Mouse (Mus musculus) liver, embryonic 14.5 days (tissue): Measurements from ENCODE around the gene Serinc3.

ENCODE experiments used
- CTCF ChIP-seq: IDR thresholded peaks from 2 replicates; pipeline ENCODE4 v1.5.1; 2016; ENCODE audit warnings: antibody characterized with exemption, low read depth, control low read depth
- EP300 ChIP-seq: IDR thresholded peaks from 2 replicates; pipeline ENCODE4 v1.6.1; 2016; ENCODE audit warnings: antibody characterized with exemption, low read depth

DNA sequence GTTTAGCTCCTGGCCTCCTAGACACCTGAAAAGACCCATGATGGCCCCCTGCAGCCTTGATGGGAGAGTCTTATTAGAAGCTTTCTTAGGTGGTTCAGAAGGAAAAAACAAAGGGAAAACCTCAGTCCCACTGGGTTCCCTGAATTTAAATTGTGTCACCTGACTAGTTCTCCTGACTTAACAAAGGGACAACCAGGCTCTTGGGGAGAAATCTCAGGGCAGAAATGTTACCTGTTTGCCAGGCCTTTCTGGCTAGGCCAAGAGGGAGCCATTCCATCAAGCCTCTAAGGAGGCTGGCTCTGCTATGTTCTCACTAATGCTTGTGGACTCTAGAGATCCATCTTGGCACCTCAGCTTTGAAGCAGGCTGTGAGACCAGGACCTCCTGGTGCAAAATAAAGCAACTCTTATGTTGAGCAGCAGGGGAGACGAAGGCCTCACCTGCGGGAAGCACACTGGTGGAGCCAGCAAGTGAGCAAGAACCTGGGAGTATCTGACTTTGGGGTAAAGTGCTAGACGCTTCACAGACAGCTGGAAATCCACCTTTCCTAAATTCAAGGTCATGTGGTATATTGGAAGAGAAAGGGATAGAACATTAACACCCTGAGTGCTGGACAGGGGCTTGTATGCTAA lies 27.6 kb downstream of the Serinc3 start:
- no peak for TF ChIP-seq EP300
- TF ChIP-seq CTCF = no peak
